Mouse (Mus musculus): Measurements from ENCODE around the gene Cfap206. TPM values are rescaled to one million over a fixed set of nuclear protein-coding genes. Genes with fewer than 3 reads are reported as not detected.
"Not testable (repeated sequence)": the region's sequence is repeated elsewhere in the genome, so short reads cannot be mapped to it uniquely, and the experiment has no call there.

The Cfap206 gene
- 1.4 and 1.8 TPM in 2 replicates for polyA plus RNA-seq (2016; fragmentation: Nextera tagmentation; extraction: Ambion mirVana)

DNA sequence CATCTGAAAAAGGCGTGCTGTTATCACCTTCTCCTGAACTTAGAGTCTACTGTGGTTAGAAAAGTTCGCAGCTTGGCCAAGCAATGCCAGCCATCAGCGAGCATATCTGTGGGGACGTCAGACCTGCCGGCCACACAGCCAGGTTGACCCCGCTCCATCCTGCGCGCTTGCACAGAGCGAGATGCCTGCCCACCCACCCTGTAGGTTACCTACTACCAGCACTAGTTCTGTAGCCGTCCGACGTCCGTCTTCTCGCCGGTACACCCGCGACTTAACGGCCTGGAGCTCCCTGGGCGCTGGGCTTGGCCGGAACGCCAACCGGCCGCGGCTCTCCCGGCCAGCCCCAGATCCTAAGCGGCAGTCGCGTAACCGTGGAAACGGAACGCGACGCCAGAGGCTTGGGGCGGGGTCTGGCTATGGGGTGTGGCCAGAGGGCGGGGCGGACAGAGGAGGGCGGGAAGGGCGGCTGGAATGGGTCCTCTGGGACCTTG, at the start of gene Cfap206:
Gene Cfap206, minus strand, starts transcription at position 356 of the 491 bp plus-strand sequence.
- Histone ChIP-seq H3K36me3 (replicated peaks) (no peaks in the 10 kb centered on the region), H3K4me3 (replicated peaks) (peak within 1 kb of the TSS; percentile 53), H3K27ac (no peak within 1 kb of the TSS), H3K27me3 (peaks cover 8% of the 10 kb centered on the region; the same call in 1 of the 2 replicates), H3K9me3 (no peaks in the 10 kb centered on the region), H3K4me2 (peak within 1 kb of the TSS; percentile 87), H3K9ac (peak within 1 kb of the TSS; percentile 48), H3K4me1 (peaks cover 5% of the 10 kb centered on the region)
- WGBS: under 1% methylated on average over 38 of the region's 38 CpGs
- peak; percentile 97 for ATAC-seq (ENCODE audit: low FRiP score)

DNA sequence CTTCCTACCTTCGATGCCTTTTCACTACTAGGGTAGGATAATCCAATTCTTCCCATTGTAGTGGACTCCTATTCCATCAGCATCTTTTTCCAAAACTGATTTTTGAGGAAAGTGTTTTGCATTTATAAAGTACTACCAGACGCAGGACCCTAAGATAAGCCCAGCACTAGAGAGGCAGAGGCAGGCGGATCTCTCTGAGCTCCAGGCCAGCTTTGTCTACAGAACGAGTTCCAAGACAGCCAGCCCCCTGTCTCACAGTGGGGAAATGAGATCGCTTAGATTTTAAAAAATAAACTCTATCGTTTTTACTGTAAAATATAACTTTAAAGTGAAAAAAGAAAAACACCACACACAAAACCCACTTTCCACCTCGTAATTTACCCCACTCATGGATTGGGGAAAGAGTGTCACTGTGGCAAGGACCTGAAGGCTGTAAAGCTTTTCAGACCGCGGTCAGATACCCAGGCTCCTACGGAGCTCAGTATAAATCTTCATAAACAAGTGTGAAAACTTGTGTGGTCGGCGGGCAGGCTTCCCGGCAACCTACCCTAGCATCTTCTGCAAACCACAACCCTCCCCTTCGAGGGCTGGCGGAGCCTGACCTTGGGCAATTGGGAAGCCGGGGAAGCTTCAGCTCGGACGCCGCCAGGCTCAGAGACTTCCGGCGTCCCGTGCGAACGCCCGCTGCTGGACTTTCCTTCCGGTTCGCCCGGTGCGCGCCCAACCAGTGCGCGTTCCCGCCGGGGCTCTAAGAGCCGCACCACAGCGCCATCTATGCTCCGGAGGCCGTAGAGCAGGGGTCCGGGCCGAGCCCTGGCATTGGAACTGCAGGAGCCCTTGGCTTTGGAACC, 47.9 kb upstream of the Cfap206 start, which contains the start of gene Smim8:
Gene Smim8, minus strand, starts transcription at position 747 of the 851 bp plus-strand sequence.
- H3K4me1 ChIP-seq: peaks cover 3% of the 10 kb centered on the region; the same call in 1 of the 2 replicates
- peak; percentile 95 for ATAC-seq (ENCODE audit: low FRiP score)
- peak within 1 kb of the TSS; percentile 68 for H3K9ac ChIP-seq
- peak within 1 kb of the TSS; percentile 72 for H3K4me2 ChIP-seq
- H3K36me3 ChIP-seq (replicated peaks): no peaks in the 10 kb centered on the region
- WGBS: 5% methylated on average over 40 of the region's 40 CpGs
- no peaks in the 10 kb centered on the region for H3K27me3 ChIP-seq
- H3K4me3 ChIP-seq (replicated peaks): peak within 1 kb of the TSS; percentile 66
- H3K9me3 ChIP-seq: no peaks in the 10 kb centered on the region
- H3K27ac ChIP-seq: peak within 1 kb of the TSS; percentile 82

DNA sequence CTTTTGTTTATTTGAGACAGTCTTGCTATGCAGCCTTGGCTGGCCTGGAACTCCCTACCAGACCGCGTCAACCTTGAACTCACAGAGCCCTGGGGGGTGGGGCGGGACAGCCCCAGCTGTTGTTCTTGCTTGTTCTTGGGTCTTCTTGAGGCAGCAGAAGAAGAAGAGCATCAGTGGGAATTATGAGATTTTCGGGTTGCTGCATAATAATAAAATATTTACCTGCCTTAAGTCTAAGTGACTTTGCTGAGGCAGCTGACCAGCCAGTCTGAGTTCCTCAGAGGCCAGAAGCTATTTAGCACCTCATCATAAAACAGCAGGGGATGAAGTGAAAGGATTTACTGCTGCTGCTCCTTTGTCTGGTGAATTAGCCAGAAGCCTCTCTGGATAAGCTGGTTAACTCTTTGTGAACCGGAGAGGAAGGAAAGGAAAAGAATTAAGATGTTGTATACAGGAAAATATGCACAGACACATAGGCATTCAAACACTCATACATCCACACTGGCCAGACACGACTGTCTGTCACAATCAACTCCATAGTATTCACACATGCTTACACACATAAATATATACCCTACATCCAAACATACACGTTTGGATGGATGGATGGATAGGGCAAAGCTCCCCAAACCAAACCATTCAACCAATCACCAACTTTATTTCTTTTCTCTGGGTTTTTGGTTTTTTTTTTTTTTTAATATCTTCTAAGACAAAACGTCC, 41.8 kb upstream of the Cfap206 start:
- Histone ChIP-seq H3K9me3 (no peaks in the 10 kb centered on the region), H3K27ac (peak overlapping the region; percentile 19; the same call in 1 of the 2 replicates), H3K4me3 (replicated peaks) (no peak overlapping the region), H3K9ac (no peak overlapping the region), H3K36me3 (replicated peaks) (peaks cover 20% of the 10 kb centered on the region; the same call in 1 of the 2 replicates), H3K27me3 (no peaks in the 10 kb centered on the region), H3K4me2 (no peak overlapping the region), H3K4me1 (peaks cover 7% of the 10 kb centered on the region)
- ATAC-seq (ENCODE audit: low FRiP score): no peak
- 8% methylated on average over 8 of the region's 8 CpGs for WGBS

GRCm38 (mm10) chr4:34756163-34756562, 26.2 kb upstream of the Cfap206 start, which contains the start of gene Gm136:
TSS of gene Gm136 (minus strand) at chr4:34756263.
- WGBS: 87% methylated on average over 1 of the region's 1 CpGs
- H3K36me3 ChIP-seq (replicated peaks): no peaks in the 10 kb centered on the region

DNA sequence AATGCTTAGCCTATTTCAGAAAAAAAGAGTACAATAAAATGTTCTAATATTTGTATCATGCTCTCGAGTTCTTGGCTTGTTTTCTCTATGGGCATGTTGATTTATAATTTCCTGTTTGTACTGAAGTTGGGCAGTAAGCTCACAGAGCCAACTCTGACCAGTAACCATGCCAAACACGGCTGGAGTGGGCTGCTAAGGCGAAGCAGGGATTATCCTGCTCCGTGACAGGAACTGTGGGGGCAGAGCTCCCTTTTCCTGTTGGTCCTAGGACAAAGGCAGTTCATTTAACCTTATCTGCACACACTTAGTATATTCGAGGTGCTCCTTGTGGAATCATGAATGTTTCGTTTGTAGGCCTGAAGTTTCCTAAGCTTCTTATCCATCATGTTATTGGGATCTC, 19.2 kb upstream of the Cfap206 start:
- 56% methylated on average over 6 of the region's 6 CpGs for WGBS
- no peak for ATAC-seq (ENCODE audit: low FRiP score)

More at GRCm38 (mm10) chr4:34756163-34756562, 26.2 kb upstream of the Cfap206 start, which contains the start of gene Gm136:
- Histone ChIP-seq H3K27ac (no peak within 1 kb of the TSS), H3K4me3 (replicated peaks) (no peak within 1 kb of the TSS), H3K4me2 (no peak within 1 kb of the TSS), H3K27me3 (no peaks in the 10 kb centered on the region), H3K9me3 (no peaks in the 10 kb centered on the region), H3K9ac (no peak within 1 kb of the TSS), H3K4me1 (no peaks in the 10 kb centered on the region)
- no peak for ATAC-seq (ENCODE audit: low FRiP score)

GRCm38 (mm10) chr4:34734461-34734860, 4.5 kb upstream of the Cfap206 start:
- peaks cover 8% of the 10 kb centered on the region; the same call in 1 of the 2 replicates for H3K27me3 ChIP-seq
- ATAC-seq (ENCODE audit: low FRiP score): no peak
- no peak overlapping the region for H3K27ac ChIP-seq
- H3K4me1 ChIP-seq: peaks cover 4% of the 10 kb centered on the region
- no peaks in the 10 kb centered on the region for H3K9me3 ChIP-seq
- no peak overlapping the region for H3K4me2 ChIP-seq
- no peaks in the 10 kb centered on the region for H3K36me3 ChIP-seq (replicated peaks)
- no peak overlapping the region for H3K4me3 ChIP-seq (replicated peaks)
- H3K9ac ChIP-seq: no peak overlapping the region
- WGBS: 74% methylated on average over 3 of the region's 3 CpGs

More for the DNA sequence above, 19.2 kb upstream of the Cfap206 start:
- H3K36me3 ChIP-seq (replicated peaks): no peaks in the 10 kb centered on the region
- no peaks in the 10 kb centered on the region for H3K27me3 ChIP-seq
- H3K4me2 ChIP-seq: no peak overlapping the region
- no peak overlapping the region for H3K4me3 ChIP-seq (replicated peaks)
- no peak overlapping the region for H3K27ac ChIP-seq
- no peak overlapping the region for H3K9ac ChIP-seq
- no peaks in the 10 kb centered on the region for H3K9me3 ChIP-seq
- H3K4me1 ChIP-seq: no peaks in the 10 kb centered on the region

DNA sequence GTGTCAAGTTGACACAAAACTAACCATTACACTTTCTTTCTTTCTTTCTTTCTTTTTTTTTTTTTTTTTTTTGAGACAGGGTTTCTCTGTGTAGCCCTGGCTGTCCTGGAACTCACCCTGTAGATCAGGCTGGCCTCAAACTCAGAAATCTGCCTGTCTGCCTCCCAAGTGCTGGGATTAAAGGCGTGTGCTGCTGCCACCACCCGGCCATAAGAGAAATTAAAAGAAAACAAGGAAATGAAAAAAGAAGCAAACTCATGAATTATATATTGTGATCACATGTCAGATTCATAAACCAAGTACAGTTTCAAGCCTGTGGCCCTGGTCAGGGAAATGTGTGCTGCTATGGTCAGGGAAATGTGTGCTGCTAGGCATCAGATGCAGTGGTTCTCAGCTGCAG, 3.4 kb upstream of the Cfap206 start:
- not testable (repeated sequence) for H3K4me3 ChIP-seq (replicated peaks); H3K27ac ChIP-seq; H3K9me3 ChIP-seq; H3K4me2 ChIP-seq; H3K36me3 ChIP-seq (replicated peaks); H3K27me3 ChIP-seq; H3K9ac ChIP-seq; ATAC-seq (ENCODE audit: low FRiP score); H3K4me1 ChIP-seq
- whole genome bisulfite sequencing: 24% methylated on average over 2 of the region's 2 CpGs

GRCm38 (mm10) chr4:34725710-34726109, 4.3 kb downstream of the Cfap206 start:
- not testable (repeated sequence) for H3K9ac ChIP-seq; H3K4me3 ChIP-seq (replicated peaks); H3K27me3 ChIP-seq; H3K4me1 ChIP-seq; H3K9me3 ChIP-seq; ATAC-seq (ENCODE audit: low FRiP score); H3K27ac ChIP-seq; H3K4me2 ChIP-seq; H3K36me3 ChIP-seq (replicated peaks)
- 94% methylated on average over 3 of the region's 3 CpGs for WGBS

DNA sequence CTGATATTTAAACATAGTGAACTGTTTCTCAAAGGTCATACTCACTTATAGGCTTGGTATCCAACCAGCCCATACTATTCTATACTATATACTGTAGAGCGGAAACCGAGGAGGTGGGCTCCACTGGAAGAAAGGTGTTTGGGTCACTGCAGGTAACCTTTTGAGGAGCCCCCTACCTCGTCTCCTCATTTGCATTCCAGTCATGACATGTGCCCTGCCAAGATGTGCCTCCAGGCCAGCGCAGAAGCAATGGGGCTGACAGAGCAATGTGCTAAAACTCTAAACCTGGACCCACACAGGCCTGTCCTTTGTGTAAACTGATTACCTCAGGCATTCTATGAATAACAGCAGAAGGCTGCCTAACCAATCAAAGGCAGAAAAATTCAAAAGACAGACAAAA, 5.7 kb downstream of the Cfap206 start:
- no peak for ATAC-seq (ENCODE audit: low FRiP score)
- peaks cover 9% of the 10 kb centered on the region; the same call in 1 of the 2 replicates for H3K9me3 ChIP-seq
- 55% methylated on average over 4 of the region's 4 CpGs for WGBS
- no peak overlapping the region for H3K4me3 ChIP-seq (replicated peaks)
- no peak overlapping the region for H3K9ac ChIP-seq
- H3K36me3 ChIP-seq (replicated peaks): no peaks in the 10 kb centered on the region
- H3K4me2 ChIP-seq: no peak overlapping the region
- no peaks in the 10 kb centered on the region for H3K27me3 ChIP-seq
- H3K4me1 ChIP-seq: no peaks in the 10 kb centered on the region
- no peak overlapping the region for H3K27ac ChIP-seq

GRCm38 (mm10) chr4:34723186-34723585, 6.8 kb downstream of the Cfap206 start:
- WGBS: 87% methylated on average over 4 of the region's 4 CpGs
- H3K4me2 ChIP-seq: no peak overlapping the region
- H3K9me3 ChIP-seq: peaks cover 11% of the 10 kb centered on the region; the same call in 1 of the 2 replicates
- no peaks in the 10 kb centered on the region for H3K36me3 ChIP-seq (replicated peaks)
- H3K27ac ChIP-seq: no peak overlapping the region
- H3K9ac ChIP-seq: no peak overlapping the region
- H3K4me3 ChIP-seq (replicated peaks): no peak overlapping the region
- no peak for ATAC-seq (ENCODE audit: low FRiP score)
- H3K4me1 ChIP-seq: no peaks in the 10 kb centered on the region
- H3K27me3 ChIP-seq: no peaks in the 10 kb centered on the region

GRCm38 (mm10) chr4:34720127-34720895, 9.7 kb downstream of the Cfap206 start:
- WGBS: 88% methylated on average over 7 of the region's 7 CpGs
- no peaks in the 10 kb centered on the region for H3K27me3 ChIP-seq
- no peak overlapping the region for H3K4me2 ChIP-seq
- H3K36me3 ChIP-seq (replicated peaks): no peaks in the 10 kb centered on the region
- no peaks in the 10 kb centered on the region for H3K4me1 ChIP-seq
- H3K9ac ChIP-seq: no peak overlapping the region
- H3K27ac ChIP-seq: no peak overlapping the region
- no peak for ATAC-seq (ENCODE audit: low FRiP score)
- H3K9me3 ChIP-seq: peaks cover 11% of the 10 kb centered on the region; the same call in 1 of the 2 replicates
- H3K4me3 ChIP-seq (replicated peaks): no peak overlapping the region

All from forebrain, embryonic 12.5 days (tissue).